Mouse (Mus musculus): Measurements from ENCODE around the gene Zfhx3.

Zfhx3 gene

DNA sequence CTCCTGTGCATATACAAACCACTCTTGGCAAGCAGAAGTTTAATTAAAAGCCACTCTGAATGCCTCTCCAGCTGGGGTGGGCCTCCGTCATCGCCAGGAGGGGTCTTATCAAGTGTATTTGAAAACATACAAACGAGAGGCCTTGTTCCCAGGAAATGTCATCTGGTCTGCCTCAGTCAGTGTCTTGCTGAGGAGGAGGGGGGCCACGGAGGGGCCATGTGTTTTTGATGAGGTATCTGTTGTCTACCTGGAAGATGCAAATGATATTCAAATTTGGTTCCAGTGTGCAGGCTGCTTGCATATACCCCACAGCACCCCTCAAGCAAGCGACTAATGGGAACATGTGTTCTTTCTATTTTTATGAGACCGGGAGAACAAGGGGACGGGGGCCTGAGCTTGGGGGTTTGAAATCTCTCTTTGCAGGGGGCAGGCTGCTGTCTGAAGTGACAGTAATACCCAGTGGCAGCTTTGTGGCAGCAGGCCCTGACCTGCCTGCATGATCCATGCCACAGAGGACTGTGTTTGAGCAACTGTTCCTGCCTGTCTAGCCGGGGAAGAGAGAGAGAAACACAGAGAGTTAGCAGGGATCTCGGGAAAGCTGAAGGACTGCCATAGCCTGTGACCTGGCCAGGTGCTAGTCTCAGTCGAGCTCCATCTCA is 412.8 kb downstream of the Zfhx3 start:
- no peak for DNase-seq (ENCODE audit: low read depth, low spot score)

DNA sequence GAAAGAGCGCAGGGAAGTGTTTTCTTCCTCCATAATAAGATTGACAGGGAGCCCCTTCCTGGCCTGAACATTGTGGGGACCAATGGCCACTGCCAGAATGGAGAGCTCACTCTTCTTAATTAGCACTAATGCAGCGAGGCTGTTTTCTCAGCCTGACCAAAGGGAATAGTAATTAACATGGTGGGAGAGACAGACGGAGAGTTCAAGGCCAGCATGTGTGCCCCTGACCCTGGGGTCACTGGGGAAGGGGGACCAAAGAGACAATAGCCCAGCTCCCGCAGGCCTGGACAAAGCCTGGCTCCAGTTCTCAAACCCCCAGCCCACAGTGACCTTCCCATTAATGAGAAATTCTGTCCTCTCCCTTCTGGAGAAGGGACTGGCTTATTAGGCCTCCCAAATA is 419.0 kb downstream of the Zfhx3 start:
- DNase-seq (ENCODE audit: low read depth, low spot score): no peak

GRCm38 (mm10) chr8:108362421-108362820 is 420.0 kb downstream of the Zfhx3 start:
- DNase-seq (ENCODE audit: low read depth, low spot score): no peak

GRCm38 (mm10) chr8:108363435-108363834 is 421.0 kb downstream of the Zfhx3 start:
- no peak for DNase-seq (ENCODE audit: low read depth, low spot score)

GRCm38 (mm10) chr8:108363856-108364255 is 421.4 kb downstream of the Zfhx3 start:
- no peak for DNase-seq (ENCODE audit: low read depth, low spot score)

GRCm38 (mm10) chr8:108369081-108369480 is 426.6 kb downstream of the Zfhx3 start:
- peak; percentile 26 for DNase-seq (ENCODE audit: low read depth, low spot score)

DNA sequence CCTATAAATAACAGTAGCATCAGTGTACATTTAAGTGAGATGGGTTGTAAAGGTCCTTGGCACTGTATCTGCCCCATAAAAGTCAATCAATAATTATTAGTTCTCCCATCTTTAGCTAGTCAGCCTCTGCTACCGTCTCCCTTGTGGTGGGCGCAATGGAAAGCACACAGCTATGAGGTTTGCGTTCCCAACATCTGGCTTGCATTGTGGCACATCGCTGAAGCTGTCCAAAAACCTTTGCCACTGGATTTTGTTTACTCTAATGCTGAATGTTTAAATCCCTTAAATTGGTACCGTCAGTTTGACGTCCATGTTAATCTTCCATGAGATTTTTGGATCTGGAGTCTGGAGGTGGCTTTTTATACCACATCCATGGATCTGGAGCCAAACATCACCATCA is 428.3 kb downstream of the Zfhx3 start:
- DNase-seq (ENCODE audit: low read depth, low spot score): no peak

- DNase-seq (ENCODE audit: low read depth, low spot score): no peak
Measured at GRCm38 (mm10) chr8:108373046-108373445, 430.6 kb downstream of the Zfhx3 start.

DNA sequence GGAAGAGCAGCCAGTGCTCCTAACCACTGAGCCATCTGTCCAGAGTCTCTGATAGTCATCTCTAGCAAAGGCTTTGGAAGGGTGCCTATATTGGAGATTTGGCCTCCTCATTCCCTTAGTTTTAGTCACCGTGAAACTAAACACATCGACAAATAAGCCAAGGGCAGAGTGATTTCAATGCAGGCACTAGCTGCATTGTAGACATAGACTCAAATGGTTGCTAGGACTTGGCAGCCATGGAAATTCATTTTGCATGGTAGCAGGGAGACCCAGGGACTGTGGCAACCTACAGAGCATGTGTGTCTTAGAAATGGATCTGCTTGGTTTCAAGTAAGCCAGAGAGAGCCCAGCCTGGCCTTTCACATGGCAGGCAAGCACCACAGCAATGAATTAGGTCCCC is 435.6 kb downstream of the Zfhx3 start:
- DNase-seq (ENCODE audit: low read depth, low spot score): no peak

GRCm38 (mm10) chr8:108383121-108383520 is 440.7 kb downstream of the Zfhx3 start:
- DNase-seq (ENCODE audit: low read depth, low spot score): no peak

GRCm38 (mm10) chr8:108387160-108387912 is 444.9 kb downstream of the Zfhx3 start:
- no peak for DNase-seq (ENCODE audit: low read depth, low spot score)

- DNase-seq (ENCODE audit: low read depth, low spot score): no peak
Measured at GRCm38 (mm10) chr8:108387913-108388274, 445.4 kb downstream of the Zfhx3 start.

DNA sequence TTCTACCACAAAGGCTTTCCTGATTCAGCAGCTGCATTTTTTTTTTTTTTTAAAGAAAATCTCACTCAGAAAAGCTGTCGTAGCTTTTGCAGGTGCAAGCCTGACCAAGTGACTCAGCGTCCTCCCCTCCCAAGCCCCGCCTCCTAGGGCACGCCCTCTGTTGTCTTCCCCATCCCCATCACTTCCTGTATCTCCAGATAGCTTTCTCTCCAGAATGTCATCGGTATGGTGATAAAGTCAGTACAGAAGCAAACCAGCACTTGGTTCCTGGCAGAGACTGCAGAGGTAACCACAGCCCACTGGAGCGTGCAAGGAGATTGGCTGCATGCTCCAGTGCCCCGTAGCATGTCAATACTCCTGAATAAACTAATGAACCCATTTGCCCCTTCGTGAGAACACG is 450.5 kb downstream of the Zfhx3 start:
- no peak for DNase-seq (ENCODE audit: low read depth, low spot score)

- DNase-seq (ENCODE audit: low read depth, low spot score): no peak
Measured at GRCm38 (mm10) chr8:108402149-108402548, 459.7 kb downstream of the Zfhx3 start.

DNA sequence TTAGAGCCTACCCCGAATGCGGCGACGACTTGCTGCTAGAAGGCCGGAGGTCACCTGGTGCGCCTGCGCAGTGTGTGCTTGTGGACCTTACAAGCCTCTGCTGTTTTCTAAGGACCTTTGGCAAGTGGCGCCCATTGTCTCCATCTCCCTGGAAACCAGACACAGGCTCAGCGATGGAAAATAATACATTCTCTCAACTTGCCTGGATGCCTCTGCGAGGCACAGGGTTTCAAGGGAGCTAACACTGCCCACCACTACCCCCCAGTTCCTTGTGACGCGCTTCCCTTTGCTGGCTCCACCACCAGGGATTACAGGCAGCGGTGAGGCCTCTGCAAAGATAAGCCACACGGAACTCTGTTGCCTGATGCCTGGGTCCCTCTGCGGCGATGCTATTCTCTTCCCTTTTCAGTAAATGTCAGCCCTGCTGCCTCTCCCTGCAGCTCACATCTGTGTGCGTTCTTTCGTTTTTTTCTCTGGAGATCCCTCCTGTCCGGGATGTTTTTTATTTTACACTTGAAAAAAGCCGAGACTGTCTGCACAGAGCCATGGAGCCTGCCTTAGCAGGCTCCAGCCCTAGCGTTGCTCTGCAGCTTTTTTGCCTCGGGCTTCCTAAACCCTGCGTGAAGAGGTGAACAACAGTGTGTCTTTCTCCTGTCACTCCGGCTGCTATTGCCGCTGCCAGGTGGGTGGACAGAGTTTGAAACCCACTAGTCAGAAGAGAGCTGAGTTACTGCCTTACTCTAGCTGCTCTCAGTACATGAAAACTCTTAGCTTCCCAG is 464.5 kb downstream of the Zfhx3 start:
- DNase-seq (ENCODE audit: low read depth, low spot score): no peak

DNA sequence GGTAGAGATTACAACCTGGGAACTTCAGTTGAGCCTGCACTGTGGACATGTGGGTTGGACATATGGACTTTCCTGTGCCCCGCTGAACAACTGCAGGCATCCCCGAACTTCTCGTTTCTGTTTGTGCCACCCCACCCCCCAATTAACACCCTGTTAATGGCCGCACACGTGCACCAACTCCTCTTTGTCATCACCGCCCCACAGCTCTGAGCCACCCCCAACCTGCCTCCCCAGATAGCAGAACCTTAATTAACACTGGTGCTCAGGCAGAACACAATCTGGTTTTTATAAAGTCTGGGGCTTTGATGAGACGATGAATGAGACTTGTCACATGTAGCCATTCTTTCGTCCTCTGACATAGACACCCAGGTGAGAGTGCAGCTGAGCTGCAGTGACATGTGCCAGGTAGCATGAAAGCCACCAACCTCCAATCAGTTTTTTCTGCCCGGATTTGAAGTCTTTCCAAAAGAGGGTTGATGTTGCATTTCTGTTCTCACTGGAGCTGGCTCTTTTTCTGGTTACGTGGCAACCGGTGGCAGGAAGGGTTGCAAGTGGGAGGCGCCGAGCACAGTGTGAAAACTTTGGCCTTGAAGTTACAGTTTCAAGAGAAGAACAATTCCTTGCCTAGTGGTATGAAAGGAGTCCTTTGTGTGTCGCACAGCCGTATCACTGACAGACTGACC is 476.9 kb downstream of the Zfhx3 start:
- no peak for DNase-seq (ENCODE audit: low read depth, low spot score)

DNA sequence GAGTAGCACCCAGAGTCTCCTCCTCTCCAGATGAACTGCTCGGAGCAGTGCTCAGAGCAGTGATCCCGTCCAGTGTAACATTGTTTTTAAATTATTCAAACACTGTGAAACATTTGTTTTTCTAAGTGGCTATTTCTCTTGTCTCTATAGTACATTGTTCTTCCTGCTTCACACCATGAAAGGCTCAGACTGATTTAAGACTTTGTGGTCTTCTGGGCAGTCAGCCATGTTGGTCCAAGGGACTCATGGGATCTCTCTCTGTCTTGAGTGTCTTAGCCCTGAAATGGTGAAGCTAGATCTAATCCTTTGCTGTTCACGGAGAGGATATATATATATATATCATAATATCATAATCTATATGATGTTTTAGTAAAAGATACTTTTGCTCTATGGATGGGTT is 480.1 kb downstream of the Zfhx3 start:
- no peak for DNase-seq (ENCODE audit: low read depth, low spot score)

GRCm38 (mm10) chr8:108424337-108424736 is 481.9 kb downstream of the Zfhx3 start:
- DNase-seq (ENCODE audit: low read depth, low spot score): no peak

DNA sequence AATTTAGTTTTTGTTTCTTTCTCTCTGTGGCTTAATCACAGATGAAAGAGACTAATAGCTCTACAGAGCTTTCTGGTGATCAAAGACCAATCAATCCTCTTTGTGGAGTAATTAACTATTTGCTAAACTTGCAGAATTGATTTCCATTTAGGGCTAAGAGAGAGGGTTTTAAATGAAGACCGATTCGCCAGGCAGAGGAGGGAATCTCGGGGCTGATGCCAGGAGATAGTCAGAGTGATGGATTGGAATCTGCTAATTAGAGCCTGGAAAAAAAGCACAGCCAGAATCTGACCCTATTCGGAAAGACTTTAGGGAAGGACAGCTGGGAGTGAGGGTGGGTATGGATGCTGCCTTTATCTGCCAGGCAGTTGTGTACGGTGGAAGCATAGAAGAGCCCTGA is 490.9 kb downstream of the Zfhx3 start:
- no peak for DNase-seq (ENCODE audit: low read depth, low spot score)

DNA sequence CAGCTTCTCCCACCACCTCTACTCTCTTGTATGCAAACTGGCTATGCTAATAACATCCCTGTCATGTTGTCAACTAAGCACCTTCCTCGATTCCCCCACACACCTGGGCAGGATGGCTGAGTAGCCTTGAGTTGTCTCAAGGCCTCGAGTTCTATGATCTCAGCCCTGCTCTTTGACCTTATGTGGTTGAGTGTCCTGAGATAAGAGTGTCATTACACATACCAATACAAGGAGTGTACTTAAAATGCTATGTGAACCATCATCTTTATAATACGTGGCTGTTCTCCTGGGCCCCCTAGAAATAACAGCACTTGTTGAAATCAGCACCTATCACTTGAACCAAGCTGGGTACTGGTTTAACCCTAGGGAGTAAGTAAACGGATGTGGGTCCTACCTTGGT is 492.1 kb downstream of the Zfhx3 start:
- no peak for DNase-seq (ENCODE audit: low read depth, low spot score)

DNA sequence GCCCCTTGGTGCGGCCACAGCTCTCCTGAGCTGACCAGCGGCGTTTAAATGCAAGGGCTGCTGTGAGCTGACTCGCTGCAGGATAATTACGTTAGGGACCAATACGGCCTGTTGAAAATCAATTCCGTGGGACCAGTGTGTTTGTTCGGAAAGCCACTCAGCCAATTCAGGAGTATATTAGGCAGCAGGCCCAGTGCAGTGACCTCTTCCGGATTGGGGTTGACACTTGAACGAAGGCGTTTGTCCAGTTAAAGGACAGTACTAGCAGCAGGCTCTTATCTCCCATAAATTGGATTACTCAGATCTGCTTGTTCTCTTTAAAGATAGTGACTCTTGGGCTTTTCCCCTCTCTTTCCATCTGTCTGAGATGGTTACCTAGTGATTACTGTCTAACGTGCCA is 493.9 kb downstream of the Zfhx3 start:
- DNase-seq (ENCODE audit: low read depth, low spot score): no peak

DNA sequence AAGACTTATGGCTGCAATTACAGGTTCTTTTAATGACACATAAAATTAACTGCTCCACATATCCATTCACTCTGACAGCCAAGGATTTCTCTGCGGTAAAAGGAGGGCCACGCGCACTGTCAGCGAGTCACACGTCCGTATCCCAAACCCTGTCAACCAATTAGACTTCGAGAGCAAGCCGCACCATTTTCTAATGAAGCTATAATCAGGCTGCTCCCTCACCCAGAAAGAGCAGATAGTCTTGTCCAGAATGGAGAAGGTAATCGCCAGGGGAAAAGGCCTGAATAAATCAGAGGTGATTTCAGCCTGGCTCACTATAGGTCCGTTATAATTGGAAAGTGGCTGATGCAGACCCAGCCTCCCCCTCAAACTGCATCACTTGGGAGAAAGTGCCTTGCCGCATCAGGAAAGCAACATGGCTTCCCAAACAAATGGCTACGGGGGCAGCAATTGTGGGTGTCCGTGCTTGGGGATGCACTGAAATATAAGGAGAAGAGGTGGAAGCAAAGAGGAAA is 494.9 kb downstream of the Zfhx3 start:
- no peak for DNase-seq (ENCODE audit: low read depth, low spot score)

All from retina, adult 2 months (tissue).